Mouse (Mus musculus): Measurements from ENCODE around the gene Pfas.

The Pfas gene

DNA sequence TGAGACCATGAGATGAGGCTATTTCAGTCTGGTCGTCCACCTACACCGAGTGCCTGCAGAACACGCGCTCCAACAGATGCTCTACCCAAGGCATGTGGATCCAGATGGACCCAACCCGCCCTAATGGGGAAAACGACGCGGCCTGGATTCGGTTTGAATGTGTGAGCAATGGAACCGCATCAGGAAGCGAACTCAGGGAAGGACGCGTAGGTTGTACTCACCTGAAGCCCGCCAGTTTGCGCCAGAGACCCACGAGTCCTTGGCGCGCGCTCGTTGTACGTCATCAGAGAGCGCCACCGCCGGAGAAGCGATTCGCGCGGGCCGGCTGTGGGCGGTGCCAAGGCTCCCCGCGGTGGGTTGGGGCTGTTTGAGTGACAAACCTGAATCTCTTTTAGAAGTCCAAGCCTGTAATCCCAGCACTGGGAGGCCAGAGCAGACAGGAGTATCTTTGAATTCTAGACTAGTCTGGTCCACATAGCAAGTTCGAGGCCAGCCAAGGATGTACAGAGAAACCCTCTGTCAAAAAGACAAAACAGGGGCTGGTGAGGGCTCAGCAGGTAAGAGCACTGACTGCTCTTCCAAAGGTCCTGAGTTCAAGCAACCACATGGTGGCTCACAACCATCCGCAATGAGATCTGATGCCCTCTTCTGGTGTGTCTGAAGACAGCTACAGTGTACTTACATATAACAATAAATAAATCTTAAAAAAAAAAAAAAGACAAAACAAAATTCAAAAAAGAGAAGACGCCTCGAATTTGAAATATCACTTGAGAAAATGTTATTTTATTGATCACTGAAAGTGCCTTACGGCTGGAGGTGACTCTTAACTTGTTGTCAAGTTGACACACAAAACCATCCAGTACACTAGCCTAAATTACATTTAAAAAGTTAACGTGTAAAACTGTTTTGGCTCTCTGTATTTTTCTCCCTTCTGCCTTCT, at the start of gene Pfas:
Gene Pfas (minus strand): TSS at position 279 of the 940 bp plus-strand sequence.
- DNase-seq: peak; percentile 90

DNA sequence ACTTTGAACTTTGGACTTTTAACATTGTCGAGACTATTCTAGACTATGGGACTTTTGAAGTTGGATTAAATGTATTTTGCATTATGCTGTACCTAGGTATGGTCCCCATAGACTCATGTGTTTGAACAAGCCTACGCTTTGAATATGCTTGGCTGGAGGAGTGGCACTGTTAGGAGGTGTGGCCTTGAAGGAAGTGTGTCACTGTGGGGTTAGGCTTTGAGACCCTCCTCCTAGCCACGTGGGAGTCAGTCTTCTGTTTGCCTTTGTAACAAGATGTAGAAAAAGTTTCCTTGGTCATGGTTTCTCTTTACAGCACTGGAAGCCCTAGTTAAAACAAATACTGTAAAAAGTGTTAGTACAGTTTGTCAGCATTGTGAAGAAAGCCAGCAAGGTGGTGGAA, 45.6 kb upstream of the Pfas start:
- DNase-seq: no peak

DNA sequence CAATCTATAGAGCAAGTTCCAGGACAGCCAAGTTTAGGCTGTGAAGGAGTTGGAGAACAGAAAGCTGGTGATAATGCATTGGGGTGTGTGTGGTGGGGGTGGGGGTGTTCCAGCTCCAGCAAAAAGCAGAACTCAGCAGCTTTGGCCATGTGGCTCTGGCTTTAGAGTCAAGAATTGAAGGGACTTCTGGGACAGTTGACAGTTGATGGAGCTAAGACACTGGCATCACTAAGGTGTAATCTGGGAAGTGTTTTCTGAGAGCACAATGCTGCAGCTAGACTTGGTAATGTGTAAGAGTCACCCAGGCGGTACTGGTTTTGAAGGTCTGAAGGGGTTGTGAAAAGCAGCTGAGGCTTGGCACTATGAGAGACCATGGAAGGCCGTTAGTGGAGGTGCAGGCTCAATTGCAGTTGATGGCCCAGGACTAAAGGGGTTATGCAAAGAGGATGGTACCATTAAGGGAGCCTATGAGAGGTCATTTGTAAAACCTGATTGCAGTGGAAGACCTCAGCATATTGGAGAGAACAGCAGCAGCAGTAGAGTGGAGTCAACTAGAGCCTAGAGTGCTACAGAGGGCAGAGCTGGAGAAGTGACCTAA, 44.7 kb upstream of the Pfas start:
- DNase-seq: no peak

DNA sequence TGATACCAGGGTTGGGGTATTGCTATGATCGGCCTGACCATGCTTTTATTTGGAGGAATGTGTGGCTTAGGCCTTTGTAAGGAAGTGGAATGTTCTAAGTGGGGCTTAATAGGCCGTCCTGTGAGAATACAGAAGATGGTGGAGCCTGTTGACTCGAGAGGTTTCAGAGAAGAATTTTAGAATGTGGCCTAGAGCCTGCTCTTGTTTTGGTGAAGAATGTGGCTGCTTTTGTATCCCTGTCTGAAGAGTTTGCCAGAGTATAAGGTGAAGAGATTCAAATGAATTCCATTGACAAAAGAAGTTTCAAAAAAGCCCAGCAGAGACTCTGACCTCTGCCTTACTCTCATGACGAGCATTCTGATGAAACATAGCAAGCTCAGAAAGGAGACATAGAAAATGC, 43.5 kb upstream of the Pfas start:
- no peak for DNase-seq

DNA sequence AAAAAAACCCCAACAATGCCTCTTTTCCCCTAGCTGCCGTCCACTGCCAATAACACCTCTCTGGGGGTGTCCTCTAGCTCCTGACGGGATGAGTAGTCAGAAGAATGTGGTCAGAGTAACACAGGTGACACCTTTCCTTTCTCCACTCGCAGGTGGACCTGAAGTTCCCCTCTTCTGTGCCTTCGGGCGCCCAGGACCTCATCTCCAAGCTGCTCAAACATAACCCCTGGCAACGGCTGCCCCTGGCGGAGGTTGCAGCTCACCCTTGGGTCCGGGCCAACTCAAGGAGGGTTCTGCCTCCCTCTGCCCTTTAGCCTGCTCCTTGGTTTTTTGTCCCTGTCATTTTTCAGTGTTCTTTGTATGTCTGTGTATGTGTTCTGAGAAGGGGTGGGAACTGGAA, 42.5 kb upstream of the Pfas start:
- DNase-seq: no peak

DNA sequence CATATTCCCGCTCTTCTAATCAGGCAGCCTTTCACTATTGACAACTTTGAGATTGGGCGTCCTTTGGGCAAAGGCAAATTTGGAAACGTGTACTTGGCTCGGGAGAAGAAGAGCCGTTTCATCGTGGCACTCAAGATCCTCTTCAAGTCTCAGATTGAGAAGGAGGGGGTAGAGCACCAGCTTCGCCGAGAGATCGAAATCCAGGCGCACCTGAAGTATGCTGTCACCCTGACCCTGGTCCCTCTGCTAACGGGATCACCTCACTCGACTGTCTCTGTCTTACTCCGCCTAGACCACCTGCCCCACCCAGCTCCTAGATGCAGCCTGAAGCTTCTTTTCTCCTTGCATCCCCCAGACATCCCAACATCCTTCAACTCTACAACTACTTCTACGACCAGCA, 39.9 kb upstream of the Pfas start:
- DNase-seq: no peak

DNA sequence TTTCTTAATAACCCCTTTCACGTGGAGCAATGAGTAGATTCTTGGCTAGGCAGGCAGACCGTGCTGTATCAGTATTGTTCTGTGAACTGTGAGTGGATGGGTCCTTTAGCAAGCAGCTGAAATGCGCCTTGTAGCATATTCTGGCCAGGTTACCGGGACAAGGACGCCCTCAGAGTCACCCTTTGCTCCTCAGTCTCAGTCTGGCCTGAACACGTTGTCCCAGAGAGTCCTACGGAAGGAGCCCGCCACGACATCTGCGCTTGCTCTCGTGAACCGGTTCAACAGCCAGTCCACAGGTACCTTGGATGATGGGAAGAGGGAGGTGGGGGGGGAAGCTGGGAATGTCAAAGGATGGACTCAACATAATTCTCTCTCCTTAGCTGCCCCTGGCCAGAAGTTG, 39.3 kb upstream of the Pfas start:
- DNase-seq: no peak

DNA sequence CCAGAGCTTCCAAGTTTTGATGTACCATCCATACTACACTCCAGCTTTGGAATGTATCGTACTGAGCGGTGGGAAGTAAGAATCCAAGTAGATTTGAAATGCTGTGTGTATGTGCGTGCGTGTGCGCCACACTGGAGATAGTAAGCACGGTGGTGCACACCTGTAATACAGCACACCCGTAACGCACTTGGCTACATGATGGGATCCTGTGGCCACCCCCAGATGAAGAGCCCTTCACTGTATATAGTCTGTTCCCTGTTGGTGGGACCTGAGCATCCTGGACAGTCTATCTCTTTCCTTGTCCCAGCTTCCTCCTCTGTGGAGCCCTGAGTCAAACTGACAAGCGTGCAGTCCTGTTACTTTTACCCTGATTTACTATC, 38.1 kb upstream of the Pfas start:
- no peak for DNase-seq

DNA sequence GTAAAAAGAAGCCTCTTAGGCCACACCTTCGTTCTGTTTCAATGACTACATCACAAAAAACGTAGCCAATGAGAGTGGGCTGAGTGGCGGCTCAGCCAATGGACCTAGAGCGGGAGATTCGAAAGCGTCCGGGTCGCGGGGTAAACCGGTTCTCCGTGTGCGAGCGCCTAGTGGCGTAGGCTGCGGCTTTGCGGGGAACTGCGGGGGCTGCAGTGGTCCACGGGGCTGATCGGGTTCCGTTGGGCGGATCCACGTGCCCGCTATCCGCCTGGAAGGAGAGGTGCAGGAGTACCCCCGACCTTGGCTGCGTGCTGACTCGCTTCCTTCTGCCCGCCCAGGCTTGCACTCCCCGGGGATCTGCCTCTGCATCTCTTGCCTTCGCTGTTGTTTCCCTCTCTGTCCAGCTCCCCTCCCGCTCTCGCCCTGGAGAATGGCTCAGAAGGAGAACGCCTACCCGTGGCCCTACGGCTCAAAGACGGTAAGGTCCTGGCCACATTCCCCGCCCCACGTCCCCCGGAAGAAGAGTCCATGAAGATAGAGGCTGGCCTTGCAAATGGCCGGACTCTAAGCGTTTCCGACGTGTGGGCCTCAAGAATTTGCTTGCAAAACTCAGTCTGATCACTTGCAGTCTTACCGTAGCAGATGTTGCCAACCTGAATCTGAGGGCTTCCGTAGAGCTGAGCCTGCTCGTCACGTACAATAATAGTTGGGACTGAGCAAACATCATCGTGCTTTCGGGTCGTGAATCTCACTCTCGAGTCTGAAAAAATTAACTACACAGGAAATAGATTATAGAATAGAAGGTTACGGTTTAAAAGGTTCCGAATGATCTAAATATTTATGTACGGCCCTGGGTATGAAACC, 37.5 kb upstream of the Pfas start, which contains the start of gene Aurkb:
Gene Aurkb (plus strand): TSS at position 117 of the 864 bp plus-strand sequence.
- peak; percentile 89 for DNase-seq

DNA sequence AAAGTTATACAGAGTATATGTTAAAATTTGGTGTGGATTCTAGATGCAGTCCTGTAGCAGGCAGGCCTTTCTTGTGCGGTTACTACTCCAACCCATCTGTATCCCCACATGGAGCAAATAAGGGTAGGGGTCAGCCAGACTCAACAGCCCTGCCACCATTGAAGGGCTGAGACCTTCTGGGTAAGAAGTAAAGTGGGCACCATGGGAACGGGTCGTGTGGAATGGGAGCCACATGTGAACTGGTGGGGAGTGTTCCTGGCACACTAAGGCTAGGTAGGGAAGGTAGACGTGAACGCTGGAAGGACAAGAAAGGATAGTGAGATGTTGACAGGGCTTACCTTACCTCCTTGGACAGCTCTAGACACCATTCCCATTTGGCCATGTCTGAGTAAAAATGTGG, 29.9 kb upstream of the Pfas start:
- no peak for DNase-seq

DNA sequence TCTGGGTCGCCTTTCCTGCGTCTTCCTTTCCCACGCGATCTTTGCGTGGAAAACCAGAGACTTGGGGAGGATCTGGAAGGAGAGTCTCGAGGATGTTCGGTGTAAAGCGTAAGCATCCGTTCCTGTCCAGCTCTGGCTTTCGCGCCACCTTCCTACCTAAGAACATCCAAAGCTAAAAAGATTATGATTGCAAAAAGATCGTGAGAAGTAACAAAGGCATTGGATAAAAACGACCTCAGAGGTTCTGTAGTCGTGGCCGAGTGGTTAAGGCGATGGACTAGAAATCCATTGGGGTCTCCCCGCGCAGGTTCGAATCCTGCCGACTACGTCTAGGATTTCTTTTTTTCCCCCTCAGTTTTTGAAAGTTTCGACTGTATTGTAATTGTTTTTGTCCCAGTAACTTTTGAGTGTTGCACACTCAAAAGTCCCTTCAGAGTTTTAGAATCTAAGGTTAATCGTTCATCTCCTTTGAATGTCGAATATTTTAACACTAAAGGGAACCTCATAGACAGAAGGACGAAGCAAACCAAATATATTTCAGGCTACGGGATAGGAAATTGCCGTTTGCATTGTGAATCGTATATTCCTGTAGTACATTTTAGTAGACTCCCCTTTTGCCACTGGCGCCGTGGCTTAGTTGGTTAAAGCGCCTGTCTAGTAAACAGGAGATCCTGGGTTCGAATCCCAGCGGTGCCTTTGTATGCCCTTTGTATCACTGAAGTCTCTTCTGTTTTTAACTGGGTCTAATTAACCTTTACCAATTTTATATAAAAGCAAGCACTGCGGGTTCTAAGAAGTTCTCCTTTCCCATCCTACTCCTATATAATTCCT, 29.2 kb upstream of the Pfas start:
- DNase-seq: peak; percentile 89

DNA sequence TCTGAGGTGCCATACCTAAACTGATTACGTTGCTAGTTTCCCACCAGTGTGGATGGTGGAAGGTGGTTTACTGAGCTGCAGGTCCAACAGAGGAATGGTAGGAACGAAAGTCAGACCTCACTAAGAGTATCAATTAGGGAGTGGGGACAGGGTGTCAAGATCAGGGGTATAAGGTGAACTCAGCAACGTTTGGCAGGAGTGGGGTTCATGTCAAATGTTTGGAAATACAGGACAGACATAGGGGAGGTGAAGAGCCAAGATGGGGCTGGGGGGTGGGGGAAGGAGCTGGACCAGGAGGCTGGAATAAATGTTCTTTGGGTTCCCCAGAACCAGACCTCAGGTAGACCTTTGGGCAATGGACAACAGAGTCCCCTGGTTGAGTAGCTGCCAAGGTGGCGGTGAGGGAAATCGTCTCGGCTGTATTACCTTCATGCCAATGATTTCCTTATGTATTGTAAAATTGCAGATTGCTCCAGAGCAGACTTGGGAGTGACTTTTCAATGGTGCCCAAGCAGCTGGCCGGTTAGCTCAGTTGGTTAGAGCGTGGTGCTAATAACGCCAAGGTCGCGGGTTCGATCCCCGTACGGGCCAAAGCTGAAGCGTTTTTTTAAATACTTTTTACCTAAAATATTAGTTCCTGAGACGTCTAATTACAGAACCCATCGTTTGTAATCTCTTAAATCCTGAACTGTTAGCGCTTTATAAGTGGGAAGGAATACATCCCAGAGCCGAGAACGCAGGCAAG, 28.4 kb upstream of the Pfas start:
- peak; percentile 93 for DNase-seq

DNA sequence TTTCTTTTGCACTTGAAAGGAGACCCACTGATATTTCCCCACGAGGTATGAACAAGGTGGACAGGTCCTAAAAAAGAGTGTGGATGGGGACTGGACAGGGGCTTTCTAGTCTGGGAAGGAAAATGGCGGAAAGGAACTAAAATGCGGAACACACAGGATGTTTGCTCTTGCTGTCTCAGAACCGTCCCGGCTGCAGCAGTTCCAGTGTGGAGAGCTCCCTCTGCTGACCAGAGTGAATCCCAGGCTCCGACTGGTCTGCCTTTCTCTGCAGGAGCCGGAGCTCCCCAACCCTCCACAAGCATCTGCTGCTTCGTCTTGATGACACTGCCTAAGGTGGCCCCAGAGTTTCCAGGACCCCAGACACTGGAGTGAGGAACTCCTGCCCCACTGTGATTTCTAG, 27.6 kb upstream of the Pfas start:
- peak; percentile 91 for DNase-seq

DNA sequence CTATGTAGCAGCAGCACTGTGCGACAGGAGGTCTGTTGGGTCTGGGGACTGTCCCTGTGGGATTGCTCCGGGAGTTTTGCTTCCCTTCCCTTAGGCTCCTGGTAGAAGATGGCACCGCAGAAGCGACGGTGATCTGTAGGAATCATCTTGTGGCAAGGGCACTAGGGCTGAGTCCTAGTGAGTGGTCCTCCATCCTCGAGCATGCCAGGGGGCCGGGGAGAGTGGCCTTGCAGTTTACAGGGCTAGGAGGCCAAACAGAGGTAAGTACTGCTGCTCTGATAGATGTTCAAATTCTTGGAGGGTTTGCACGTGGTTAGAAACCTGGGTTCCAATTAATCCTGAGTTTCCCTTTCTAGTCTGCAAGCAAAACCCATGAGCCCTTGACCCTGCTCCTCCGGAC, 27.2 kb upstream of the Pfas start:
- DNase-seq: no peak

DNA sequence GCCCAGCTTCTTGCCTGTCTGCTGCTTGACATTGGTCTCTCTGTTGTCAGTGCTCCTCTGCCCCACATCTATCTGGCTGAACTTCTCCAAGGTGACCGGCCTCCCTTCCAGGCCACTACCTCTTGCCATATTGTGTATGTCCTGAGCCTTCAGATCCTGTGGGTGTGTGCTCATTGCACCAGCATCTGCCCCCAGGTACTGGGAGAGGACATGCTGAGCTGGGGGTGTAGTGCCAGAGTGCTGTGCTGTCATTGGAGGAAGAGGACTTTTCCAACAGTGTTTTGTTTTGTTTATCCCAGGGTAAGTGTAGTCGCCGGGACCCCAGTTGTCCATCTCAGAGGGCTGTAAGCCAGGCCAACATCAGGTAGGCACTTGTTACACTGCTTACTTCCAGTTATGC, 26.3 kb upstream of the Pfas start:
- DNase-seq: no peak

DNA sequence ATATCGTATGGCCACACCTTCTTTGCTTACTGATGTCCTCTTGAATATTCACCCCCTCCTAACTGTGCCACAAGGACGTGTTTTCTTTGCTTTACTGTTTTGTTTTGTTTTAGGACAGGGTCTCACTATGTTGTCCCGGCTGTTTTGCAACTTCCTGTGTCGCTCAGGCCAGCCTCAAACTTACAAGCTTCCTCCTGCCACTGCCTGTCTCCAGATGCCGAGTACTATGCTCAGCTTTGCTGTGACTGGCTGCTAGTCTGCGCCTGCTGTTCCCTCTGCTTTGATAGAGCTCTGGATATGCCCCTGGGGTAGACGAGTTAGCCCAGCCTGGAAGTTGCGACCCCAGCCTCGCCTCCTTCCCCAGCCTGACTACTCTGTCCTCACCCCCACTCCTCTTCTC, 25.3 kb upstream of the Pfas start:
- no peak for DNase-seq

DNA sequence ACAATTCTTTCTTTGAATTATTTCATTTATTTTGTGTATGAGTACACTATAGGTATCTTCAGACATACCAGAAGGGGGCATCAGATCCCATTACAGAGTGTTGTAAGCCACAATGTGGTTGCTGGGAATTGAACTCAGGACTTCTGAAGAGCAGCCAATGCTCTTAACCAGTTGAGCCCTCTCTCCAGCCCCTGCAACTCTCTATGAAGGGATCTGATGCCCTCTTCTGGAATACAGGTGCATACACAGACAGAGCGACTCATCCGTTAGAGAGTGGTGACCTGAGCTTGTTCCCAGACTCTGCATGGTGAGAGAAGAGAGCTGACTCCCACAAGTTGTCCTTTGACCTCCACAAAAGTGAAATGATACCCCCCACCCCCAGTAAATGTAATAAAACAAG, 20.5 kb upstream of the Pfas start:
- DNase-seq: no peak

DNA sequence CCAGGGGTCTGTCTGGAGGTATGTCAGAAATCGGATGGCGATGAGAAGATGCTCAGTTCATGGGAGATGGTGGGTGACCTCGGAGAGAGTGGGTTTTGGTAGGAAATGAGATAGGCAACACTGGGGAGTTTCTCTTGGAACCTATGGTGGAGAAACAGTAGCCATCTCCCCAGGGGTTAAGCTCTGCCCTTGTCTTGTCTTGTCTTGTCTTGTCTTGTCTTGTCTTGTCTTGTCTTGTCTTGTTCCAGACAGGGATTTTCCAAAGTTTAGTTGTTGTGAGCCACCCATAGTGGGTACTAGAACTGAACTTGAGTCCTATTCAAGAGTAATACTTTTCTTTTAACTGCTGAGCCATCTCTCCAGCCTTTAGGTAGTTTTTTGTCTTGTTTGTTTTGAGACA, 18.3 kb upstream of the Pfas start:
- no peak for DNase-seq

DNA sequence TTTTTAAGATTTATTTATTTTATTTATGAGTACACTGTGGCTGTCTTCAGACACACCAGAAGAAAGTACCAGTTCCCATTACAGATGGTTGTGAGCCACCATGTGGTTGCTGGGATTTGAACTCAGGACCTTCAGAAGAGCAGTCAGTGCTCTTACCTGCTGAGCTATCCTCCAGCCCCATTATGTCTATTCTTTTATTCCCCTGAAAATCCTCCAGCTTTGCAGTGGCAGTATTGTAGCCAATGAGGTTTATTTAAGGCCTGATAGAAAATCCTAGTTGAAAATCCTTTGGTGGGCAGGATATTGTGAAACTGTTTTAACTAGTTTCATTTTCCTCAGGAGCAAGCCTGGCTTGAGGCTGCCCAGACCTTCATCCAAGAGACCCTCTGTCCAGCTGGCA, 12.4 kb upstream of the Pfas start:
- DNase-seq: no peak

DNA sequence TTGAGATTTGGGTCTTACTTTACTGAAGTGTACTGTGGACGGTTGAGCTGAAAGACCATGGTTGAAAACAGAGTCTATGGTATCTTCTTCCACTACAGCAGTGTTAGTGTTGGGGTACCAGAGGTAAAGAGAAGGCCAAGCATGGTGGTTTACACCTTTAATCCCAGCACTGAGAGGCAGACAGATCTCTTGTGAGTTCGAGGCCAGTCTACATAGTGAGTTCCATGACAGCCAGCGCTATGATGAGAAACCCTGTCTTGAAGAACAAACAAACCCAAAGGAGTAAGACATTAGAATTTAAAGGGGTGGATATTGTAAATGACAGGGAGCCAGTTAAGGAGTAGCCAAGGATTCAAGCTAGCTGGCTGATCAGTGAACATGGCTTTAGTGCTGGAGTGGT, 8.5 kb upstream of the Pfas start:
- no peak for DNase-seq

DNA sequence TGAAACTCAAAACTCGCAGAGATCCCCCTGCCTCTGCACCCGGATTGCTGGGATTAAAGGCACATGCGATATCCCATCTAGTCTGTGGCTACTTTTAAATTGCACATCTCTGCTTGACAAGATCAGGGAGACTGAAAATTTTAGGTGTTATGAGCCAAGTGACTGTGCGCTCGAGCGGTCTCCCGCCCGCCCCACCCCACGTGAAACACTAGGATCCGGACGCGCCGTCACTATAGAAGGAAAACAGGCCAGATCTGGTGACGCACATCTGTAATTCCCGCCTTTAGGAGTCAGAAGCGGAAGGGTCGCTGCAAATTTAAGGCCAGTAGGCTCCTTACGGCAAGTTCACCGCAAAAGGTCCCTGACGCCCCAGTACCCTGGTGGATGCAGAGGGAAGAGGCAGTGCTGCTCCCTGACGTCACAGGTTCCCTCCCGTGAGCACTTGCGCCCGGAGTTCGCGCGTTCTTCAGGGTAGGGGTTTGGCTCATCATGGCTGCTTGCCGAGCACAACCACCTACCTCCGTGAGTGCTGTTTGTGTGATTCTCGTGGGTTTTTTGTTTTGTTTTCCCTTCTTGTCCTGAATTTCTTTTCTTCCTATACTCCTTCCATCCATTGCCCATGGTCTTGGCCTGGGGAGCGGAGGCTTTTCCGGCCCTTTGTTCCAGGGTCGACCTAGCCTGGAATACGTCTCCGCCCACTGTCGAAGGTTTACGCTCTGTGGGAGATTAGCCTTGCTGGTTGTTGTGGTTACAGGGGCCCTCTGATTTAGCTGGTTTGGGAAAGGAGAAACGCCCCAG, 7.6 kb upstream of the Pfas start, which contains the start of gene Ctc1:
Gene Ctc1 (plus strand): TSS at position 268 of the 798 bp plus-strand sequence.
- peak; percentile 90 for DNase-seq
